ENCODE assay signal across 18 mouse cellular contexts in the genomic region with DNA sequence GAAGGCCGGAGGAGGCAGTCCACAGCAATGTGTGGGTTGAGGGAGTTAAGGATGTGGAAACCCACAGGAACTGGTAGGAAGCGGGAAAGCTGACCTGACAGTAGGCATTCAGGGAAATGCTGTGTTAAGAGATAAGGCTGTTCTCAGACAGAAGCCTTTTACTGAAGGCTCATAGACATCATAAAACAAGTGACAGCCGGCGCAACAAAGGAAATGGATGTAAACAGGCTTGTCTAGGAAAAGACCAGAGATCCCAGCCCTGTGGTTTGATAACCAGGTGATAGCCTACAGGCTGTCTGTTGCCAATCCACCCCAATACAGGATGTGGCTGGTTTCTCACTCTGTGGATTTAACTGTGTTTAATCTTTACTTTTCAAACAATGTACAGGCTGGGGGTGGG.
DNase-seq lines count a peak whose midpoint lies in the region; ATAC-seq and TF ChIP-seq lines count a peak whose summit lies in the region.
"Had no signal": no experiment of that assay in that cellular context is flagged by ENCODE, and none has a peak within 500 bp of the region (broad histone marks: within the 10 kb centered on the region; RNA-seq: fewer than 3 reads in every experiment).

No protein-coding gene starts in this region.

- TF ChIP-seq EP300 in lung, postnatal 0 days (IDR thresholded peaks at IDR 0.05) = 0 out of 2 replicates have a peak, but pooled peaks have one; percentile 14

- 44% methylated on average over 4 of the region's 4 CpGs for WGBS in lung, postnatal 0 days
- 16% methylated on average over 4 of the region's 4 CpGs for WGBS in large intestine, adult 2 months

- no peak for TF ChIP-seq CTCF in lung, postnatal 0 days (IDR thresholded peaks at IDR 0.05)

- no peak overlapping the region for H3K9ac ChIP-seq in lung, postnatal 0 days (replicated peaks; ENCODE audit: low read depth)
- H3K9ac ChIP-seq: forebrain, embryonic 12.5 days; heart, embryonic 12.5 days; limb, embryonic 12.5 days; lung, embryonic 15.5 days; neural tube, embryonic 15.5 days had no signal

- H3K27ac ChIP-seq in lung, postnatal 0 days (ENCODE audit: low read length) = no peak overlapping the region
- H3K27ac ChIP-seq: forebrain, embryonic 12.5 days; lung, embryonic 15.5 days; neural tube, embryonic 15.5 days had no signal

- DNase-seq in lung, postnatal 0 days (ENCODE audit: low spot score) = peak; percentile 11
- DNase-seq in lung, postnatal 10 days = no peak
- DNase-seq in large intestine, adult 2 months (ENCODE audit: low read depth, low spot score) = peak; percentile 66
- DNase-seq in cerebellum, adult 11 months = no peak
- no peak for DNase-seq in left cerebral cortex, adult 18-20 months (ENCODE audit: low spot score in 2 of 2)
- DNase-seq: cerebellum, postnatal 14 days; kidney, postnatal 10 days; right cerebral cortex, postnatal 25 days had no signal

- no peak overlapping the region for H3K4me3 ChIP-seq in lung, postnatal 0 days (ENCODE audit: low read depth, low read length)
- H3K4me3 ChIP-seq: forebrain, embryonic 12.5 days; heart, embryonic 12.5 days; limb, embryonic 12.5 days; lung, embryonic 15.5 days; neural tube, embryonic 15.5 days had no signal

- no peaks in the 10 kb centered on the region for H3K27me3 ChIP-seq in lung, postnatal 0 days (replicated peaks; ENCODE audit: insufficient read depth, low read length)
- H3K27me3 ChIP-seq: heart, embryonic 12.5 days; limb, embryonic 12.5 days; lung, embryonic 15.5 days; neural tube, embryonic 15.5 days; Patski had no signal

- no peaks in the 10 kb centered on the region for H3K9me3 ChIP-seq in lung, postnatal 0 days (ENCODE audit: low read length)
- H3K9me3 ChIP-seq: forebrain, embryonic 12.5 days; heart, embryonic 12.5 days; limb, embryonic 12.5 days; lung, embryonic 15.5 days; neural tube, embryonic 15.5 days had no signal

- no peaks in the 10 kb centered on the region for H3K36me3 ChIP-seq in lung, postnatal 0 days (ENCODE audit: insufficient read depth, low read length)
- H3K36me3 ChIP-seq: forebrain, embryonic 12.5 days; heart, embryonic 12.5 days; limb, embryonic 12.5 days; lung, embryonic 15.5 days; neural tube, embryonic 15.5 days had no signal

- ATAC-seq in lung, postnatal 0 days = peak; percentile 44
- ATAC-seq in common myeloid progenitor, adult 5-6 weeks (replicated peaks; ENCODE audit: low read depth, poor library complexity, severe bottlenecking) = peak; percentile 88
- ATAC-seq in megakaryocyte-erythroid progenitor cell, adult 5-6 weeks (replicated peaks; ENCODE audit: low FRiP score, low TSS enrichment, poor library complexity, severe bottlenecking) = 0 out of 2 replicates have a peak, but pooled peaks have one; percentile 30
- ATAC-seq in frontal cortex, adult (ENCODE audit: low TSS enrichment) = no peak
- ATAC-seq: Patski had no signal

- no peak overlapping the region for H3K4me2 ChIP-seq in lung, postnatal 0 days (replicated peaks; ENCODE audit: low read depth, low read length)
- H3K4me2 ChIP-seq: forebrain, embryonic 12.5 days; heart, embryonic 12.5 days; limb, embryonic 12.5 days; lung, embryonic 15.5 days; midbrain, embryonic 11.5 days; neural tube, embryonic 15.5 days had no signal

- no peaks in the 10 kb centered on the region for H3K4me1 ChIP-seq in lung, postnatal 0 days (ENCODE audit: insufficient read depth, low read depth, low read length)
- H3K4me1 ChIP-seq: neural tube, embryonic 15.5 days had no signal

Comparison
In these comparisons a context has a peak if more than half of its experiments do, and no peak if none do; other contexts are left out.
1. DNase-seq: peak in lung, postnatal 0 days (single experiment) and large intestine, adult 2 months (single experiment); none in lung, postnatal 10 days (single experiment), cerebellum, adult 11 months (single experiment) and left cerebral cortex, adult 18-20 months (0 of 2).